Mouse (Mus musculus): Measurements from ENCODE around the gene Bcl7c.
"Not testable (repeated sequence)": the region's sequence is repeated elsewhere in the genome, so short reads cannot be mapped to it uniquely, and the experiment has no call there.

The Bcl7c gene

DNA sequence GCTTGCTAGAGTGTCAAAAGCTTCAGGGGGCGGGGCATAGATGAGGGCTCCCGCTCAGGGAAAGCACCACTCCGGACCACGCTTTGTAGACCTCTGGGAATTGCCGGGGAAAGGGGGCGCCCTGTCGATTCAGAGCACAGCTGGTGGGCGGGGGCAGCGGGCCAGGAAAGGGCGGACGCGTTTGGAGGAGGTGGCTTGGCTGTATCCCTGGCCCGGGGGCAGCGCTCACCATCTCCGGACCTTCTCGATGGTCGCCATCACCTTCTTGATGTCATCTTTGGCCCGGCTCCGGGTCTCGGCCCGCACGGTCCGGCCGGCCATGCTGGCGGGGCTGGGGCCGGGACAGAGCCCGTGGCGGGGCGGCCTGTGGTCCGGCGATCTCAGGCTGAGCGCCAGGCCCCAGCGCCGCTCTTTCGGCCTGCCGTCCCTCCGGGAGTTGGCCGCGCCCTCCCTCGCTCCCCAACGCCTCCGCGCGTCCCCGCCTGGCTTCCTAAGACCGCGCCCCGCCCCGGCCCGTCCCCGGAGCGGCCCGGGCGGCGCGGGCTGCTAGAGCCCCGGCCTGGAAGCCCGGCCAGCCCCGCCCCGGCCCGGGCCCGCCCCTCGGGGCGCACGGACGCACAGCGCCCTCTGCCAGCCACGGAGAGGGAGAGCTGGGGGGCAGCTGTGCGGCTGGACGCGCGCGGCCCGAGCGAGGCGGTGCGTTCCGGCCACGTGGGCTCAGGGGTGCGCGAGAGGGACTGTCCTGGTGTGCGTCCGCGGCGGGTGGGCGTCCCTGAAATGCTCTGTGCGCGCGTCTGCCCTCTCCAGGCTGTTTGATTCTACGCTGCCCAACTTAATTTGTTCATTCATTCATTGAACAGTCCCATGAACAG, at the start of gene Bcl7c:
Gene Bcl7c (minus strand): TSS at position 727 of the 872 bp plus-strand sequence.
- DNase-seq (ENCODE audit: low spot score) = peak; percentile 93

DNA sequence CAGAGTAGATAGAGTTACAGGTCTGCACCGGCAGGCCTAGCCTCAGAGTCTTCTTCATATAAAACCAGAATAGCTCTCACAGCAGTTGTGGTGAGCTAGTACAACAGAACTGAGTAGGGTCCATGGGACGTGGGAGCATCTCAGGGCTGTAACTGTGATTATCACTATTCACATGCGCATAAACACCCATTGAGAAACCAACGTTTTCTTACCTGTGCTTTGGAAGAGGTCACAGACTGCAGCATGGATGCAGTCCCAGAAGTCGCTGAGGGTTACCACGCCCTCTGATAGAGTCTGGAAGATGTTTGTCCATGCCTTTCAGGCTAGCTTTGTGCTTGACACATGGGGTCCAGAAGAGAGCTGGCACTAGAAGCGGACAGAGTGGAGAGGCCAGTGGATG, 45.0 kb upstream of the Bcl7c start:
- DNase-seq (ENCODE audit: low spot score) = no peak

DNA sequence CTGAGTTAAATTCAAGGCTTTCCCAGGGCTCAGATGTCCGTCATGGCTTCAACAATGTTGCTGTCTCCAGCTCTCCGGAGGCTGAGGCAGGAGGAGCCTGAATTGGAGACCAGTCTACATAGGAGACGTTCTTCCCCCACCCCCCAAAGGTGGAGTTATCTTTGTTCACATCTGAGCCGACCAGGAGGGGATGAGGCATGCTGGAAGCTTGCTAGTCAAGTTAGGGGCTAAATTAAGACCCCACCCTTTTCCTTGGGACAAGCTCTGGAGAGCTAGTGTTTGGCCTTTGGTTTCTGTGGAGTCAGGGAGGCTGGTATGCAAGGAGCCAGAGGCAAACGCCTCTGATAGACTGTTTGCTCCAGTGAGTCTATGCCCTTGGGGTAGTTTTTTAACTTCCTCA, 44.4 kb upstream of the Bcl7c start:
- DNase-seq (ENCODE audit: low spot score) = no peak

DNA sequence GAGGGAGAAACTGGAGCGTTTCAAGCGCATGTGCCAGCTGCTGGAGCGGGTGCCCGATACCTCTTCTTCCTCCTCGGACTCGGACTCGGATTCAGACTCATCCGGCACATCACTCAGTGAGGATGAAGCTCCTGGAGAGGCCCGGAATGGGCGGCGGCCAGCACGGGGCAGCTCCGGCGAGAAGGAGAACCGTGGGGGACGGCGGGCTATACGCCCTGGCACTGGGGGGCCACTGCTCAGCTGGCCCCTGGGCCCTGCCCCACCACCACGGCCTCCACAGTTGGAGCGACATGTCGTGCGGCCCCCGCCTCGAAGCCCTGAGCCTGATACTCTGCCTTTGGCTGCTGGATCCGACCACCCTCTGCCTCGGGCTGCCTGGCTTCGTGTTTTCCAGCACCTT, 43.3 kb upstream of the Bcl7c start:
- DNase-seq (ENCODE audit: low spot score) = no peak

DNA sequence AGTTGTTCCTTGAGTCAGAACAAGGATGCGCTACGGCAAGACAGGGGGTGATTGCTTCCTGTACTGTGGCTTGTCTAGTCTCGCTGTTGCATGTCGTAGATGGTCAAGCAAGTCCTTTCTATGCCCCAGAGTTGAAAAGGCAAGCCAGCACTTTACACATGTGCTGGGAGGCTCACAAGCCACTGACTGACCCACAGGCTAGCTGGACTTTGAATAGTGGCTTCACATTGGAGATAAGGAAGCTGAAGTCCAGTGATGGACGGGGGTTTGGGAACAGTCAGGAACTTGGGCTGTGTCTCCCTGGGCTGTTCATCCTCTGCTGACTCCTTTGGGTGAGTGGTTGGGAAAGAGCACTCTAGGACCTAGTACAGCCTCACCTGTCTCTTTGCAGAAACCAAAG, 42.9 kb upstream of the Bcl7c start:
- no peak for DNase-seq (ENCODE audit: low spot score)

DNA sequence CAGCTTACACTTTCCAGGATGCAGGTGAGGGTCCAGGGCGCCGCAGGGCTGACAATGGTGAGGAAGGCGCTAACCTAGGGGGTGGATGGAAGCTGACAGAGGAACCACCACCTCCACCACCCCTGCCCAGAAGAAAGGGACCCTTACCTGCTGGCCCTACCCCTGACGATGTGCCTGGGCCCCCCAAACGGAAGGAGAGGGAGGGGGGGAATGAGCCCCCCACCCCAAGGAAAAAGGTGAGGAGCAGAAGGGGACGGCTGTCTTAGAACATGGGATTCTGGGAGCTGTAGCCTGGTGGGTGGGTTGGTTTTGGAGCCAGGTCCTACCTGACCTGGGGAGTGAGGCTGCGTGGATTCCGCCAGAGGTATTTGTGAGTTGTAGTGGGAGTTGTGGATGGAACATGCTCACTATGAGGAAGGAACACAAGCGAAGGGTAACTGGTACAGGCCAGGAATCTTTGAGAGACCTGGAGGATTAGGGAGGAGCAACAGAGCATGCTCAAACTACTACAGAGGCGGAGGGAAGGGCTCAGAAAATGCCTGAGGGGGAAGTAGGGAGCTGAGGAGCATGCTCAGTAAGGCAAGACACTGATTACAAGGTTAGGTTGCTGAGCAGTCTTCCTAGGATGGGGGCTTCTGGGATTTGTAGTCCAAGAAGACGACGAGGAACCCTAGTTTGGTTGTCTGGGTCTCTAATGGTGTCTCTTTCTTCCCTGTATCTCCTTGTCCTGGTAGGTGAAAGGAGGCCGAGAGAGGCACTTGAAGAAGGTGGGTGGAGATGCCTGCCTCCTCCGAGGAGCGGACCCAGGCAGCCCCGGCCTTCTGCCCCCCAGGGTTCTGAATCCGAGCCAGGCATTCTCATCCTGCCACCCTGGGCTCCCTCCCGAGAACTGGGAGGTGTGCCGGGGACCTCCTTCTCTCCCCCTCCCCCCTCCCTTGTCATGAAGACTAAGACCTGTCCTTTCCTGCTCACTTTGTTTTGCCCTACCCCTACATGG, 41.7 kb upstream of the Bcl7c start:
- no peak for DNase-seq (ENCODE audit: low spot score)

DNA sequence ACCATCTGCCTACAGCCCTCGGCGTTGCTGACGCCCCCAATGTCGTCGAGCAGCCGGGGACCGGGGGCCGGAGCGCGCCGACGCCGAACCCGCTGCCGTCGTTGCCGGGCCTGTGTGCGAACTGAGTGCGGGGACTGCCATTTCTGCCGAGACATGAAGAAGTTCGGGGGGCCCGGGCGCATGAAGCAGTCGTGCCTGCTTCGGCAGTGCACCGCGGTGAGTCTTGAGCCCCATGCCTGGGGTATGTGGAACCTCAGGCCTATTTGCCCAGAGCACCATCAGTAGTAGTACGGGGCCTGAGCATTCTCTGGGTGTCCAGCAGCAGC, 39.5 kb upstream of the Bcl7c start:
- no peak for DNase-seq (ENCODE audit: low spot score)

DNA sequence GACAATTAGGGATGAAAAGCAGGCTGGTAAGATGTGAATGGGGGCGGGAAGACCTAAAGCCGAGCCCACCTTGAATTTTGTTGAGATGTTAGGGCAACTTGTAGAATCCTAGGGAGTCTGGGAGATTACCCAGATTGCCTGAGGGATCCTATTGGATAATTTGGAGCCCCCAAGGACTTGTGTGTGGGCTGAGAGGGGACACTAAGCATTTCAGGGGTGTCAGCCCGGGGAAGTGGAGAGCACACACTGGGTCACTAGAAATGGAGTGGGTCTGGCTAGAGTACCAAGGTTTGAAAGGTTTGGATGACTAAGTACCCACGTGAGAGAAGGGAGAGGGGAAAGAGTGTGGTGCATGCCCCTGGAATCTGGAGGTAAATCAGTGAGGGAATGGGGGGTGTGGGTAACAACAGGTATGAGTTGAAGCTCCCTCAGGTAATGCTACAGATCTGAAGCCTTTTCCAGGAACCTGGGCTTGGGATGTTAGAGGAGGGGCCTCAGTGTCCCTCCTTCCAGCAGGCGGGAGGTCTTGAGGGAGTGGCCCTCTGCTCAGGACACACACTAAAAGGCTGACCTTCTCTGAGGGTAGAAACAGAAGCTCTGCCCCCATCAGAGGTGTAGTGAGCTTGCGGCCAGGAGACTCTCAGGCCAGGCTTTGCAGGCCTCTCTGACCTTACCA, 39.0 kb upstream of the Bcl7c start:
- DNase-seq (ENCODE audit: low spot score) = no peak

DNA sequence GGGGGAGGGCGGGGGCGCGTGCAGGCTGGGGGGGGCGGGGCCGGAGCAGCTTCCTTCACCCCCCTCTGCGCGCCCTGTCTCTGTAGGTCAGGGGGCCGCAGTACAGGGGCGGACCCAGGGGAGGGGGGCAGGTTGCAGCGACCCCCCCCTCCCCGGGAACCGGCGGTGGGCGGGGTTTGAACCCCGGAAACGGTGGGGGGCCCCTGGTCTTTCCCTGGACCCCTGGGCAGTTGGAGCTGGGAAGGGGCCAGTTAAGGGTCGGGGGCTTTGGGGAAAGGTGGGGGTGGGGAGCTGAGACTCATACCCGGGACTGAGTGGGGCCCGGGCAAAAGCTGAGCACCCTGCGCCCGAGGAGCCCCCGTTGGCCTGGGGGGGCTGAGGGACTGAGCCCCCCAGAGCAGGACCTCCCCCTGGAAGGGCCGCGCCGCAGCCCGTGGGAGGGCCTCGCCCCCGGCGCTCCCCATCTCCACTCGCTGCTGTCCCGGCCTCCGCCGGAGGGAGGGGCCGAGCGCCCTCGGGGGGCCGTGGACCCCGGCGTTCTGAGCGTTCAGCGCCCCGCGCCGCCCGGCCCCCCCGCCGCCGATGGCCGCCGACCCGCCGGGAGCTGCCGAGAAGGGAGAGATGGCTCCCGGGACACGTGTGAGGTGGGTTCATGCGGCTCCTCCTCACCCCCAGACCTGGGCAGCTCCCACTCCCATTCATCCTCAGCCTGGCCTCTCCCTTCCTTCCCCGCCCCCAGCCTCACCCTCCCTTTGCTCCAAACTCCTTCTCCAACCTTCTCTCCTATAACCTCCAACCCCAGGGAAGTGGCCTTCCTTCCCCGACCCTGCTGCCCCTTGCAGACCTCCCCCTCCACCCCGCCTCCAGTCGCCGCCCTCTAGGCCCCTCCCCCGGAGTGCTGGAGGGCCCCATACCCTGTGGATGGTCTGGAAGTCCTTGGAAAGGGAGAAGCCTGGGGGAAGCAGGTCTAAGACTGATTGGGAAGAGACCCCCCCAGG, 38.1 kb upstream of the Bcl7c start:
- peak; percentile 49 for DNase-seq (ENCODE audit: low spot score)

DNA sequence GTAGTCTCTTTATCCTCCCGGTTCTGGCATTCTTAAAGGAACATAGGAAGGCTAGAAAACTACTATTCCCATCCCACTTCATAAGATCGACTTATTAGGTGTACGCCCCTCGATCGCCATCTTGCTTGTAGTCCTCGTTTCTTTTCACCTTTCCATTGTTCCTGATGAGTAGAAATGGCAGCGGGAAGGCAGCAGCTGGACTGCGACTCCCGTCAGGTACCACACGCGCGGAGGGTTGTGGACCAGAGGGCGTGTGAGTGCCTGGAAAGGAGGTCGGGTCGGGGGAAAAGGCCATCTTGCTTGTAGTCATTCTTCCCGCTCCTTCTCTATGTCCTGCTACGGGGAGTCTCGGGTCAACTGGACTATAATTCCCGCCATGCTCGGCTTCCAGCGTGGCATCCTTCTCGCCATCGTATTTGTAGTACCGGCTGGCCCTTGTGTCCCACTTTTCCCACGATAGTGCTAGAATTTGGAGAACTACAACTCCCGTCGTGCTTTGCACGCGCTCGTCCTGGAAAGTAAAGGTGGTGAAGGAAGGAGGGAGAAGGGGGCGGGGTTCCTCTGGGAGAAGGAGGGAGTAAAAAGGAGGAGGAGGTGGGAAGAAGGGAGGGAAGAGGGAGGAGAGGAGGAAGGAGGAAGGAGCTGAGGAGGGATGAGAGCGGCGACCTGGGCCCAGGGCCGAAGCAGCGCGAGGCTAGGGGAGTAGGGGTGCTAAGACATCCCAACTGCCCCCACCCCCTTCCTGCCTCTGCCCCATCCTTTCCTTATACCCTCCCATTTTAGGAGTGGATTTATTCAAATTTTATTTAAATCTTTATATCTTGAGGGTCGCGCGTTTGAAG, 37.1 kb upstream of the Bcl7c start:
- DNase-seq (ENCODE audit: low spot score) = peak; percentile 90

DNA sequence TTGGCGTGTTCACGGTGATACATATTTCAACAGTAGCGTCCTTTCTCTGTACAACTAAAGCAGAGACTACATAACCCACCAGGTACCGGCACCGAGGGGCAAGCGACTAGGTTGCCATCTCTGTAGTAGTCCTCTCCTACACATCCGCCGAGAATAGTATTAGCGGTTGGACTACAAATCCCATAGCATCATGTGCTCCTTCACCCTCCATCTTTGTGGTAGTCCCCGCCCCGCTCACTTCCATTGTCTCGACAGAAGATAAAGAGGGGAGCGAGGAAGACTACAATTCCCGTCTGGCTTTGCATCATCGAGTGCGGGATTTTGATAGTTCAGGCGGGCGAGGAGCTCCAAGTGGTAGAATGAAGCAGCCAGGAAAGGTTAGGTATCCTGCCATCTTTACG, 36.5 kb upstream of the Bcl7c start:
- peak; percentile 84 for DNase-seq (ENCODE audit: low spot score)

DNA sequence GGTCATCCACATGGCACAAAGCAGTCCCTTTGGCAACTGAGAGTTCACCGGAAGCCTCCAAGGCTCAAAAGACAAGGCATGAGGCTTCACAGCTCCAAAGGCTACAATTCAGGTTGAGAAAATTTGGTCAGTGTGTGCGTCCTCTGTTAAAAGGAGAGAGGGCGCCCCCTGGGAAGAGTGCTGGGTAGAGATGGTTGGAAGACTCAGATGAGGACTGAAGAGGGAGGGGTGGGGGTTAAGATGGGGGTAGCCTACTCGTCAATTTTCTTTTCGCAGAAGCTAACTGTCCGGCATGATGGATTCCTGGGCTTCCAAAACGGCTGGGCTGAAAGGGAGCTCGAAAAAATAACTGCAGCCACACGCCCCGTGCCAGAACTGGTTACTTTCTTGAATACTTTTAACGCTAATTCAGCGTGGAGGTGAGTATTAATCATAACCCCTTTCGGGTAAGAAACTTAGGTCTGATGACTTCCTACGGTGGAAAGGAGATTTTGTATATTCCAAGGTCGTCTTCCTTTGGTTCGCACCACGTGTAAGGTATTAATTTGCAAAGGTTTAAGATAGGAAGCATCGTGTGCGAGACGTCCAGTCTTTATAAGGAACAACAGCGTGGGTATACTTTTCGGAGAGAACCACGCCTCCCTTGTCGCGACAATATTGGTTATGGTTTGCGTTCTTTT, 35.8 kb upstream of the Bcl7c start, which contains the start of gene Fbxl19:
Gene Fbxl19 (plus strand): TSS at position 178 of the 680 bp plus-strand sequence.
- DNase-seq (ENCODE audit: low spot score) = peak; percentile 77

DNA sequence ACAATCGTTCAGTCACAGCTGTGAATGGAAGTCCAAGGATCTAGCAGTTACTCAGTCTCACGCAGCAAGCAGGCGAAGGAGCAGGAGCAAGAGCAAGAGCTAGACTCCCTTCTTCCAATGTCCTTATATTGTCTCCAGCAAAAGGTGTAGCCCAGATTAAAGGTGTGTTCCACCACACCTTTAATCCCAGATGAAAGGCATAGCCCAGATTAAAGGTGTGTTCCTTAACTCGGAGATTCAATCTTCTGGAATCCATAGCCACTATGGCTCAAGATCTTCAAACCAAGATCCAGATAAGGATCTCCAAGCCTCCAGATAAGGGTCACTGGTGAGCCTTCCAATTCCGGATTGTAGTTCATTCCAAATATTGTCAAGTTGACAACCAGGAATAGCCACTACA, 23.3 kb upstream of the Bcl7c start, which contains the start of gene Ctf2:
Gene Ctf2 (minus strand): TSS at position 101 of the 400 bp plus-strand sequence.
- DNase-seq (ENCODE audit: low spot score) = not testable (repeated sequence)

DNA sequence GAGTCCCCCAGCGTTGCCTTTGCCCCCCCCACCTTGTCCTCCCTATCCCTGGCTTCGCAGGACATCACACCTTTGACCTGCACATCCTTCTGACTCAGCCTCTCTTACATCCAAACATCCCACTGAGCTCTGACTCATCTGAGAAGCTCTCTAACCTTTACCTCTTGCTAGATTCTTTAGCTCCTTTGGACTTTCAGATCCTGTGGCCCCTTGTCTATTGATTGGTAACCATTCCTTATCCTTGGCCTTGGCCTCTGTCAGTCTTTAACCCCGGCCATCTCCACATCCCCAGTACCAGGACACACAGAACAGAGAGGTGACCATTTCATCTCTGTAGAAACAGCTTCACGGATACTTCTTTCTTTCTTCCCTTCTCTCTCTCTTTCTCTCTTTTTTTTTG, 21.4 kb upstream of the Bcl7c start:
- no peak for DNase-seq (ENCODE audit: low spot score)

DNA sequence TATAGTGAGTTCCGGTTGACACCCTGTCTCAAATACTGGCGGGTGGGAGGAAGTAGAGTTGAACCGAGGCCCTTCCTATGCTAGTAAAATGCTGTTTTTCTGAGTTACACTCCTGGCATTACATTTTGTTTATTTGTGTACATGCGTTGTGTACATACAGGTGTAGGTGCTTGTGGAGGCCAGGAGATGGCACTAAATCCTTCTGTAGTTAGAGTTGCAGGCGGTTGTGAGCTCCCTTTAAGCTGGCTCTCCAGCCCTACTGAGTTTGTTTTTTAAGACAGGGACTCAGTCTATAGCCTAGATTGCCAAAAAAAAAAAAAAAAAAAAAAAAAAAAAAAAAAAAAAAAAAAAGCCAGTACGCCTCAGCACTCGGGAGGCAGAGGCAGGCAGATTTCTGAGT, 19.2 kb upstream of the Bcl7c start:
- no peak for DNase-seq (ENCODE audit: low spot score)

DNA sequence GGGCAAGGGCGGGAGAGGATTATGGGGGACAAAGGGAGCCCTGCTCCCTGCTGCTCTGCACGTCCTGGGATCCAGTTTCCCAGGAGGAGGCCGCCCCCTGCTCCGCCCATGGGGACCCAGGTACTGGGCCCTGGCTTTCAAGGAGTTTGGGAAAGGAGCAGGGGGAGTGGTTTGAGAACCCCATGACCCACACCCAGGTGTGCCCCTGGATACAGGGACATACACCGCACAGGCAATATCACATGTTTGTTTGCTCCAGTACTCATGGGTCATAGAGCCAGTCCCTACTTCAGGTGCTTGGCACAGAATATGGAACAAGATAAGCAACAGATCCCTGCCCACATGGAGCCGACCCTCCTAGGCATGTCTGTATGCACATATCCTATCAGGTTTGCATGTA, 17.2 kb upstream of the Bcl7c start:
- no peak for DNase-seq (ENCODE audit: low spot score)

DNA sequence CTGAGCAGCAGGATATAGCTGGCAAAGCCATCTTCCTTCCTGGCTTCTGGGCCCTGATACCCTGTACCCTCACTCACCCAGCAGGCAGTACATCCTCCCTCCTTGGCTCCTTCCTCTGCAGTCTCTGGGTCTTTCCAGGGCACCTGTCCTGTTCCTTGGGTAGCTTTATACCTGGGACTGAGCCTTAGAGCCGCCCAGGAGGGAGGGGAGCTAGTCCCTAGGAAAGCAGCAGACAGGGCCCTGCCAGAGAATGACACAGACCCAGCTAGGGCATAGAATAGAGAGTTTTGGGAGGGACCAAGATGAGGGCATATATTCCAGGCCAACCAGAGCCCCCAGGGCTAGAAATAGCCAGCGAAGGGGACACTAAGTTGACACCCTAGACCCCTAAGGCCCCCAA, 16.8 kb upstream of the Bcl7c start:
- no peak for DNase-seq (ENCODE audit: low spot score)

DNA sequence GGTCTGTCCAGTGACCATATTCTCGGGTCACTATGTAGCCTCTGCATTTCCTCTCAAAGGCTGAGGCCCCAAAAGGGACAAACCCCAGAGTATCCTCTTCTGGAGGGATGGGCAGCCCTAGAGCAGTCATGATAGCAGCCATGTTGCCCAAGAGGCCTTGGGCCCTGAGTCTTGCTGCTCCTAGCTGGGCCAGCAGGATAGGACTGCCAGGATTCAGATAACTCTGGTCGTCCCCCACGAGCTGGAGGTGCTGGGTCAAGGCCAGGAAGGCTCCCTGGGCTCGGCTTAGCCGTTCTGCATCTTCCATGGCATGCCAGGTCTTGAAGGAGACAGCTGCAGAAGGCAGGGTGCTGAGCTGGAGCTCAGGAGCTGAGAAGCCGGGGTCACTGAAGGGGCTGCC, 10.5 kb upstream of the Bcl7c start:
- peak; percentile 59 for DNase-seq (ENCODE audit: low spot score)

DNA sequence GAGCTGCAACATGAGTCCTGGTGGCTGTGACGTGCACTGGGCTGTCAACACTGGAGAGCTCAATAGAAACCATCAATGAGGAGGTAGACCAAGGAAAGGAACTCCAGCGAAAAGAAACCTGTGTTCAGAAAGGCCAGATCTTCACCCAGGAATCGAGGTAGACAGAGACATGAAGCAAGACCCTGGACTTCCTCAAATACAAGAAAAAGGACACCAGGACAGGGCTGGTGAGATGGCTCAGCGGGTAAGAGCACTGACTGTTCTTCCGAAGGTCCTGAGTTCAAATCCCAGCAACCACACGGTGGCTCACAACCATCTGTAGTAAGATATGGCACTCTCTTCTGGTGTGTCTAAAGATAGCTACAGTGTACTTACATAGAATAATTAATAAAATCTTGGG, 9.6 kb upstream of the Bcl7c start:
- no peak for DNase-seq (ENCODE audit: low spot score)

All from ovary, postnatal 36 days (tissue).